Mouse (Mus musculus) midbrain, embryonic 14.5 days (tissue): ENCODE data around the gene Grn. TPM values are rescaled to one million over a fixed set of nuclear protein-coding genes. Genes with fewer than 3 reads are reported as not detected.
A peak's percentile ranks its signal among the peaks of the same experiment; 100 is the strongest.

ENCODE experiments used
- ATAC-seq: fragments of 200-750 bp; cut with Nextera tagmentation; 2 replicates; pipeline ENCODE4 v1.8.0; 2017; ENCODE audit warnings: moderate number of reproducible peaks, moderate library complexity; ENCODE audit not compliant: low FRiP score, low TSS enrichment
- DNase-seq: peaks from one replicate; pipeline ENCODE4 v3.0.0-alpha.2; 2015
- H3K27ac ChIP-seq: fragments of 300-500 bp; sonication (generic); replicated peaks from 2 replicates; pipeline ENCODE4 v1.5.1; 2014; ENCODE audit warnings: mild to moderate bottlenecking, low read depth, low read length, moderate library complexity
- H3K27me3 ChIP-seq: fragments of 300-500 bp; sonication (generic); 2 replicates; pipeline ENCODE4 v1.6.1; 2014; ENCODE audit warnings: low read length, control low read depth, mixed read lengths; ENCODE audit not compliant: control insufficient read depth, insufficient read depth
- H3K36me3 ChIP-seq: fragments of 300-500 bp; sonication (generic); 2 replicates; pipeline ENCODE4 v1.6.1; 2014; ENCODE audit warnings: low read length, control low read depth; ENCODE audit not compliant: control insufficient read depth, insufficient read depth
- H3K4me1 ChIP-seq: fragments of 300-500 bp; sonication (generic); 2 replicates; pipeline ENCODE4 v1.6.1; 2014; ENCODE audit warnings: mild to moderate bottlenecking, antibody characterized with exemption, low read length, control low read depth; ENCODE audit not compliant: control insufficient read depth, insufficient read depth
- H3K4me2 ChIP-seq: fragments of 300-500 bp; sonication (generic); 2 replicates; pipeline ENCODE4 v1.6.1; 2014; ENCODE audit warnings: mild to moderate bottlenecking, low read length, moderate library complexity
- H3K4me3 ChIP-seq: fragments of 300-500 bp; sonication (generic); replicated peaks from 2 replicates; pipeline ENCODE4 v1.5.1; 2014; ENCODE audit warnings: low read depth, low read length
- H3K9ac ChIP-seq: fragments of 300-500 bp; sonication (generic); replicated peaks from 2 replicates; pipeline ENCODE4 v1.6.1; 2014; ENCODE audit warnings: mild to moderate bottlenecking, low read length, moderate library complexity
- H3K9me3 ChIP-seq: fragments of 300-500 bp; sonication (generic); 2 replicates; pipeline ENCODE4 v1.6.1; 2016; ENCODE audit warnings: low read length, control low read depth, mixed read lengths; ENCODE audit not compliant: control insufficient read depth
- WGBS: fragments of 180-500 bp; shearing (Covaris S2); extraction: QIAGEN DNeasy Blood & Tissue Kit; methylation state at CpG from one replicate; pipeline ENCODE4 v1.1.7; 2014; 5-methylcytosine and 5-hydroxymethylcytosine counted together
- polyA plus RNA-seq: library from polyadenylated mRNA; unstranded; fragments of >200 nt; fragmentation: Nextera tagmentation; extraction: Ambion mirVana; gene quantifications from 2 replicates; pipeline ENCODE4 v1.2.1, GENCODE M21; 2014

Grn gene
- polyA plus RNA-seq, 1 experiment from 2014 or later = 45.5 TPM

GRCm38 (mm10) chr11:102434406-102434805 lies 4.3 kb downstream of the Grn start:
- Histone ChIP-seq H3K4me2 (no peak overlapping the region), H3K9me3 (no peaks in the 10 kb centered on the region), H3K4me1 (peaks cover 22% of the 10 kb centered on the region), H3K36me3 (peaks cover 59% of the 10 kb centered on the region), H3K27ac (no peak overlapping the region), H3K27me3 (no peaks in the 10 kb centered on the region), H3K9ac (no peak overlapping the region; the same call in 1 of the 2 replicates), H3K4me3 (no peak overlapping the region)
- ATAC-seq (peak; percentile 24; the same call in 1 of the 2 replicates), DNase-seq (peak; percentile 96)
- 6% methylated on average over 7 of the region's 7 CpGs for WGBS

GRCm38 (mm10) chr11:102434816-102435705 lies 4.9 kb downstream of the Grn start:
- DNase-seq = no peak
- H3K4me1 ChIP-seq = peaks cover 18% of the 10 kb centered on the region
- peaks cover 66% of the 10 kb centered on the region for H3K36me3 ChIP-seq
- H3K27me3 ChIP-seq = no peaks in the 10 kb centered on the region
- no peak for ATAC-seq
- no peak overlapping the region for H3K9ac ChIP-seq
- WGBS = 96% methylated on average over 11 of the region's 11 CpGs
- no peak overlapping the region for H3K4me3 ChIP-seq
- H3K9me3 ChIP-seq = no peaks in the 10 kb centered on the region
- H3K4me2 ChIP-seq = no peak overlapping the region
- H3K27ac ChIP-seq = no peak overlapping the region

- Histone ChIP-seq H3K9ac (no peak overlapping the region), H3K9me3 (no peaks in the 10 kb centered on the region), H3K4me2 (no peak overlapping the region), H3K36me3 (peaks cover 74% of the 10 kb centered on the region), H3K4me1 (peaks cover 15% of the 10 kb centered on the region), H3K27ac (no peak overlapping the region), H3K4me3 (no peak overlapping the region), H3K27me3 (no peaks in the 10 kb centered on the region)
- 90% methylated on average over 18 of the region's 18 CpGs for WGBS
- no peak for ATAC-seq
- DNase-seq = no peak
Observed at GRCm38 (mm10) chr11:102435754-102436470, 5.8 kb downstream of the Grn start.

- 82% methylated on average over 10 of the region's 10 CpGs for WGBS
- Histone ChIP-seq H3K4me3 (no peak overlapping the region), H3K36me3 (peaks cover 79% of the 10 kb centered on the region), H3K27me3 (no peaks in the 10 kb centered on the region), H3K9me3 (no peaks in the 10 kb centered on the region), H3K27ac (no peak overlapping the region), H3K4me2 (no peak overlapping the region), H3K9ac (no peak overlapping the region), H3K4me1 (peaks cover 15% of the 10 kb centered on the region)
- DNase-seq (no peak), ATAC-seq (no peak)
Observed at GRCm38 (mm10) chr11:102436471-102436790, 6.3 kb downstream of the Grn start.

- H3K9me3 ChIP-seq = no peaks in the 10 kb centered on the region
Observed at GRCm38 (mm10) chr11:102437120-102438061, 7.3 kb downstream of the Grn start.

GRCm38 (mm10) chr11:102438212-102439092 lies 8.3 kb downstream of the Grn start:
- Histone ChIP-seq H3K9ac (peak overlapping the region; percentile 48; the same call in 1 of the 2 replicates), H3K9me3 (no peaks in the 10 kb centered on the region), H3K36me3 (peaks cover 90% of the 10 kb centered on the region), H3K27me3 (no peaks in the 10 kb centered on the region), H3K27ac (peak overlapping the region; percentile 68), H3K4me3 (peak overlapping the region; percentile 23), H3K4me2 (peak overlapping the region; percentile 51), H3K4me1 (peaks cover 15% of the 10 kb centered on the region)
- DNase-seq (peak; percentile 91), ATAC-seq (peak; percentile 41; the same call in 1 of the 2 replicates)
- WGBS = 9% methylated on average over 77 of the region's 77 CpGs

More at GRCm38 (mm10) chr11:102437120-102438061, 7.3 kb downstream of the Grn start:
- DNase-seq (peak; percentile 73), ATAC-seq (peak; percentile 22)
- peaks cover 87% of the 10 kb centered on the region for H3K36me3 ChIP-seq
- peak overlapping the region; percentile 51 for H3K4me2 ChIP-seq
- 4% methylated on average over 87 of the region's 87 CpGs for WGBS
- H3K27ac ChIP-seq = peak overlapping the region; percentile 68
- H3K9ac ChIP-seq = peak overlapping the region; percentile 48; the same call in 1 of the 2 replicates
- H3K4me1 ChIP-seq = peaks cover 15% of the 10 kb centered on the region
- H3K4me3 ChIP-seq = peak overlapping the region; percentile 23
- H3K27me3 ChIP-seq = no peaks in the 10 kb centered on the region

- Histone ChIP-seq H3K9me3 (no peaks in the 10 kb centered on the region), H3K4me3 (no peak overlapping the region), H3K36me3 (peaks cover 93% of the 10 kb centered on the region), H3K9ac (no peak overlapping the region), H3K27me3 (no peaks in the 10 kb centered on the region), H3K27ac (no peak overlapping the region), H3K4me1 (peaks cover 21% of the 10 kb centered on the region), H3K4me2 (no peak overlapping the region)
- ATAC-seq = no peak
- DNase-seq = no peak
- 83% methylated on average over 14 of the region's 14 CpGs for WGBS
Observed at GRCm38 (mm10) chr11:102439093-102440082, 9.3 kb downstream of the Grn start.
